Mouse (Mus musculus): Measurements from ENCODE around the gene Dlgap1. TPM values are rescaled to one million over a fixed set of nuclear protein-coding genes. Genes with fewer than 3 reads are reported as not detected.

Gene Dlgap1
- polyA plus RNA-seq, 1 experiment from 2014 or later, result 2.9 TPM

DNA sequence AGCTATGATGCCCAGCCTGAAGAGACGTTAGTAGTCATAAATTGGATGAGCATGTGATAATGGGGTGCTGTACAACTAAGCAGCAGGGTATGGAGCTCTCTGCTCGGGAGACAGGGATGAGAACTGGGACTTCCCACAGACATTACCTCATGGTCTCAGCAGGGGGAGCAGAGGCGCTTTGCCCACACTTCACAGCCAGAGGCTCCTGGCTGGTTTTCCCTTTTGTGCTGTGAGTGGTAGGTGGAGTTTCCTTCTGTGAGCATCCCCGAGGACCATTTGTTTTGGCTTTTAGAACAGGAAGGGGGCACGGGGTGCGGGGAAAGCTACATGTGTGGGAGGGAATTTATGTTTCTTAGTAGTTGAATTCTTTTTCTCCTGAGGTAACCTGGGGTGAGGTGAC is 768.6 kb downstream of the Dlgap1 start:
- Histone ChIP-seq H3K27ac (ENCODE audit: low read depth) (peak overlapping the region; percentile 60), H3K4me3 (ENCODE audit: low read depth, low read length) (peak overlapping the region; percentile 15; the same call in 1 of the 2 replicates), H3K27me3 (replicated peaks; ENCODE audit: control insufficient read depth, insufficient read depth, low read length) (no peaks in the 10 kb centered on the region), H3K4me2 (ENCODE audit: low read length) (peak overlapping the region; percentile 67), H3K9me3 (ENCODE audit: control insufficient read depth, low read length) (no peaks in the 10 kb centered on the region), H3K9ac (ENCODE audit: low read length) (no peak overlapping the region; the same call in 1 of the 2 replicates), H3K4me1 (replicated peaks; ENCODE audit: control insufficient read depth, insufficient read depth, low read length) (peaks cover 15% of the 10 kb centered on the region), H3K36me3 (ENCODE audit: control insufficient read depth, insufficient read depth, low read length) (no peaks in the 10 kb centered on the region)
- DNase-seq (ENCODE audit: low spot score) (peak; percentile 75), ATAC-seq (replicated peaks; ENCODE audit: low FRiP score, low TSS enrichment, low read depth) (peak; percentile 51; the same call in 1 of the 2 replicates)
- WGBS, result 2% methylated on average over 6 of the region's 6 CpGs

DNA sequence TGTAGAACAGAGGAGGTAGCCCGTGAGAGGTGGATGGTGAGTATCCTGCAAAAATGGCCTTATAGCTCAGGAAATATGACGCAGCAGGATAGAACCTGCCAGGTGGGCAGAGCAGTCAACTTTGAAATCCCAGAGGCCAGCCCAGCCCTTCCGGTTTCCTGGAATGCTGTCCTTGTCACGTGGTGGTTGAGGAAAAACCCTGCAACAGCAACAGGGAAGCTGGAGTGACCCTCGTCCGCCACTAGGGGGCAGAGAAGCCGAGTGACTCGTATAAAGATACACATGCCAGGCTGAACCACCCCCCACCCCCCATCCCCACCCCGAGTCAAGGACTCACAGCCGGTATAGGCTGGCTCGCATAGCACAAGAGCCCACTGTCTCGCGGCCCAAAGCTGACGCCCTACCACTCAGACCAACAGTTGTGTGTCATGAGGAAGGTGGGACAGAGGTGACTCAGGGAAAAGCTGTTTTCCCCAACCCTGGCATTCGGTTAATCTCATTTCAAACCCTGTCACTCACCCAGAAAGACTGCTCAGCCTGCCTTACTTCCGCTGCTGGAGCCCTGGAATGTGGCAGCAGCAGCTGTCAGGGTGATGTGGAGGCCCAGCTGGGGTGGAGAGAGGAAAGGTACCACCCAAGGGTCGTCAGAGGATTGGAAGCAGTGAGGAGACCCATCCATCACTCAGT is 769.4 kb downstream of the Dlgap1 start:
- ATAC-seq (replicated peaks; ENCODE audit: low FRiP score, low TSS enrichment, low read depth) (peak; percentile 90), DNase-seq (ENCODE audit: low spot score) (peak; percentile 94)
- Histone ChIP-seq H3K4me3 (ENCODE audit: low read depth, low read length) (peak overlapping the region; percentile 15; the same call in 1 of the 2 replicates), H3K4me1 (replicated peaks; ENCODE audit: control insufficient read depth, insufficient read depth, low read length) (peaks cover 15% of the 10 kb centered on the region), H3K27ac (ENCODE audit: low read depth) (peak overlapping the region; percentile 60), H3K9me3 (ENCODE audit: control insufficient read depth, low read length) (no peaks in the 10 kb centered on the region), H3K27me3 (replicated peaks; ENCODE audit: control insufficient read depth, insufficient read depth, low read length) (no peaks in the 10 kb centered on the region), H3K4me2 (ENCODE audit: low read length) (peak overlapping the region; percentile 67), H3K36me3 (ENCODE audit: control insufficient read depth, insufficient read depth, low read length) (no peaks in the 10 kb centered on the region), H3K9ac (ENCODE audit: low read length) (peak overlapping the region; percentile 22; the same call in 1 of the 2 replicates)
- WGBS, result 3% methylated on average over 17 of the region's 17 CpGs

DNA sequence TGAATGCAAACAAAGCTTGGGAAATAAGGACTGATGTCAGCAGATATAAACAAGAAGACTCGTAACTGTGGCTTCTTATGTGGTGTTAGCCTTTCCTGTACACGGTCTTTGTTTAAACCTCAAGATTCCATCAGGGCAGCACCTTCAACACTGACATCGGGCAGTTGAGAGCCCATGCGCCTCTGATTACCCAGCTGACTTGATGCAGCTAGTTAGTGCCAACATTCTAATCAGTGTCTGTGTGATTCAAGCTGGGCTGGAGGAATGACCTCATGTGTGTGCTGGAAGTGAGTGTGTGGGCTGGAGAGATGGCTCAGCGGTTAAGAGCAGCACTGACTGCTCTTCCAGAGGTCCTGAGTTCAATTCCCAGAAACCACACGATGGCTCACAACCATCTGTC is 770.5 kb downstream of the Dlgap1 start:
- H3K27me3 ChIP-seq (replicated peaks; ENCODE audit: control insufficient read depth, insufficient read depth, low read length), result no peaks in the 10 kb centered on the region
- no peak overlapping the region for H3K4me3 ChIP-seq (ENCODE audit: low read depth, low read length)
- no peaks in the 10 kb centered on the region for H3K9me3 ChIP-seq (ENCODE audit: control insufficient read depth, low read length)
- H3K4me2 ChIP-seq (ENCODE audit: low read length), result no peak overlapping the region
- H3K4me1 ChIP-seq (replicated peaks; ENCODE audit: control insufficient read depth, insufficient read depth, low read length), result peaks cover 15% of the 10 kb centered on the region
- DNase-seq (ENCODE audit: low spot score) (peak; percentile 43), ATAC-seq (replicated peaks; ENCODE audit: low FRiP score, low TSS enrichment, low read depth) (no peak)
- no peak overlapping the region for H3K9ac ChIP-seq (ENCODE audit: low read length)
- 68% methylated on average over 6 of the region's 6 CpGs for WGBS
- no peak overlapping the region for H3K27ac ChIP-seq (ENCODE audit: low read depth)
- H3K36me3 ChIP-seq (ENCODE audit: control insufficient read depth, insufficient read depth, low read length), result no peaks in the 10 kb centered on the region

DNA sequence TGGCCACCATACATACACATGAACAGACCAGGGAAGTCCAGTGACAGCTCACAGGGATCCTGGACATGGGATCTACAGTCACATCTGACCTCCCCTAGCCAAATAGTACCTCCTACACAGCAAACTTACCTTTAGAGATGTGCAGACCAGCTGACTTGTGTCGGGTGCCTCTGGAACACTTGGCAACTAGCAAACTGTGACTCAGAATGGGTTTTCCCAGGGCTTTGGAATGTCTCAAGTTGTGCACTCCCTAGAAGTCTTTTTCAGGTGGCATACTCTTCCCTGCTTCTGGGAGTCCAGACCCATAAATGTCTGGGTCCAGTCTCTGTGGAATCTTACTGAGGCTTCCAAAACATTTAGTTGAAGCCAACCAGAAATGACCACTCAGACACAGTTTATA is 772.8 kb downstream of the Dlgap1 start:
- 81% methylated on average over 1 of the region's 1 CpGs for WGBS

DNA sequence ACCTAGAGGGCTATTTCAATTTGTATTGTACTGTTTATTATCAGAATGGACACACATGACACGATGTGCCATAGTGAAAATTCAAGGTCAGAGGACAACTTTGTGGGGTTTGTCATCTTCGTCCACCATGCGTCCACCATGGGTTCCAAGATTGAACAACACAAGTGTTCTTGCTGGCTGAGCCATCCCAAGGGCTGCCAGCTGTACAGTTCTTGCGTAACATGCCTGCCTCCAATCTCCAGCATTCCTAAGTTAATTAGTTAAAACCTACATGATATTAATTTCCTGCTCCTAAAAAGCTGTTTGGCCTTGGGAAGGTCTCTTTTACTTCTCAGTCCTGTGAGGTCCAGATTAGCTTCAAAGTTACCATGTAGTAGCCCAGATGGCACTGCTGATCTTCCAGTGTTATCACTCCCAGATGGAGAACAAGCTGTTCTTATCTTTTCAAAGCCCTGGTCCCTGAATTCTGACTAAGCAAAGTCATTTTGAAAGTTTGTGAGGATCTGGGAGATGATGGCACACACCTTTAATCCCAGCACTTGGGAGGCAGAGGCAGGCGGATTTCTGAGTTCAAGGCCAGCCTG is 775.8 kb downstream of the Dlgap1 start:
- no peak overlapping the region for H3K9ac ChIP-seq (ENCODE audit: low read length)
- H3K4me3 ChIP-seq (ENCODE audit: low read depth, low read length), result no peak overlapping the region
- no peaks in the 10 kb centered on the region for H3K9me3 ChIP-seq (ENCODE audit: control insufficient read depth, low read length)
- DNase-seq (ENCODE audit: low spot score) (no peak), ATAC-seq (replicated peaks; ENCODE audit: low FRiP score, low TSS enrichment, low read depth) (no peak)
- H3K27me3 ChIP-seq (replicated peaks; ENCODE audit: control insufficient read depth, insufficient read depth, low read length), result no peaks in the 10 kb centered on the region
- no peak overlapping the region for H3K27ac ChIP-seq (ENCODE audit: low read depth)
- 87% methylated on average over 5 of the region's 5 CpGs for WGBS
- no peak overlapping the region for H3K4me2 ChIP-seq (ENCODE audit: low read length)
- peaks cover 21% of the 10 kb centered on the region for H3K4me1 ChIP-seq (replicated peaks; ENCODE audit: control insufficient read depth, insufficient read depth, low read length)
- no peaks in the 10 kb centered on the region for H3K36me3 ChIP-seq (ENCODE audit: control insufficient read depth, insufficient read depth, low read length)

More for the DNA sequence above, 772.8 kb downstream of the Dlgap1 start:
- ATAC-seq (replicated peaks; ENCODE audit: low FRiP score, low TSS enrichment, low read depth) (no peak), DNase-seq (ENCODE audit: low spot score) (no peak)
- H3K4me1 ChIP-seq (replicated peaks; ENCODE audit: control insufficient read depth, insufficient read depth, low read length), result peaks cover 19% of the 10 kb centered on the region
- no peaks in the 10 kb centered on the region for H3K9me3 ChIP-seq (ENCODE audit: control insufficient read depth, low read length)
- no peak overlapping the region for H3K27ac ChIP-seq (ENCODE audit: low read depth)
- H3K36me3 ChIP-seq (ENCODE audit: control insufficient read depth, insufficient read depth, low read length), result no peaks in the 10 kb centered on the region
- H3K27me3 ChIP-seq (replicated peaks; ENCODE audit: control insufficient read depth, insufficient read depth, low read length), result no peaks in the 10 kb centered on the region
- no peak overlapping the region for H3K4me3 ChIP-seq (ENCODE audit: low read depth, low read length)
- H3K4me2 ChIP-seq (ENCODE audit: low read length), result no peak overlapping the region
- H3K9ac ChIP-seq (ENCODE audit: low read length), result no peak overlapping the region

DNA sequence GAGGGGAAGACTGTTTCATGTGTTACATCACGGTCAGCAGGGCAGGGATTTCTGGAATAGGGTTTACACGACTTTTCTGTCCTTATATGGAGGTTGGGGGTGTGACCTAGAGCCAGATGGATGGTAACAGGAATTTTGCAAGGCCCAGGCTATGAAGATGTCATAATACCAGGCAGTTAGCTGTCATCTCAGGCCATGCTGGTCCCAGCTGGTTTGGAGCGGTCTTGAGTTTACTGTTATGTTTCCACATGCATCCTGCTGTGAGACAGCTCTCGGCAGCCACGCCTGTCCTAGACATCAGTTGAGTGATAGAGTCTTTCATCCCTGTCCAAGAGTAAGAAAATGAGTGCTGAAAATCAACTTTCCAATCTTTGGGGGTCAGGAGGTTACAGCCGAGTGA is 776.5 kb downstream of the Dlgap1 start:
- Histone ChIP-seq H3K4me2 (ENCODE audit: low read length) (no peak overlapping the region), H3K9ac (ENCODE audit: low read length) (no peak overlapping the region), H3K4me1 (replicated peaks; ENCODE audit: control insufficient read depth, insufficient read depth, low read length) (peaks cover 22% of the 10 kb centered on the region), H3K27me3 (replicated peaks; ENCODE audit: control insufficient read depth, insufficient read depth, low read length) (no peaks in the 10 kb centered on the region), H3K4me3 (ENCODE audit: low read depth, low read length) (no peak overlapping the region), H3K27ac (ENCODE audit: low read depth) (no peak overlapping the region), H3K9me3 (ENCODE audit: control insufficient read depth, low read length) (no peaks in the 10 kb centered on the region), H3K36me3 (ENCODE audit: control insufficient read depth, insufficient read depth, low read length) (no peaks in the 10 kb centered on the region)
- DNase-seq (ENCODE audit: low spot score) (no peak), ATAC-seq (replicated peaks; ENCODE audit: low FRiP score, low TSS enrichment, low read depth) (no peak)
- WGBS, result 61% methylated on average over 6 of the region's 6 CpGs

DNA sequence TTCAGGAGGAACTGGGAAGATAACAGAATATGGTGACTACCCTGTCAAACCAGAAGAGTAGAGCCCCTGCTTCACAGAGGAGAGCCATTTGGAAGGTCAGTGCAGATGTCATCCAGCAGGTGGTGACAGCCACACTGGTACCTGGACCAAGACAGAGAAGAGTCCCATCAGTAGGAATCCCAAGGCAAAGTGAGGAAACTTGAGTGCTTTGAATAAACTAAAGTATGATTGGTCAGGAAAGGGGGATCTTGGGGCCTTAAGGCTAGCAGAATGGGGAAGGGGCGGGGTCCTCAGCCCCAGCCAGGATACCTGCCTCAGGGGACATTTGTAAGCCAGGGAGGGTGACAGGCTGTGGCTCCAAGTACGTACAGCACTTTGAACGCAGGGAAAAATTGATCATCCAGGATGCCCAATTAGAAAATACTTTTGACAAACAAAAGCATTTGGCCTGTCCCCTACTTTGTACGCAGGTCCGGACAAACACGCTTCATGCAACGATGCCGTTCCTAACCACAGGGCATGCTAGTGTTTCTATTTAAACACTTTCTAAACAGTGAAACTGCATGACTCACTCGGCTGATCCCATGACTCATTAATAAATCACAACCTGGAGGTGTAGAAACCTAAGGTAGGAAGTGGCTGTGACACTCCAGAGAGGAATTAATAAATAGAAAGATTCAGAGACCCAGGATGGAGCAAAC is 777.7 kb downstream of the Dlgap1 start:
- peak; percentile 61 for DNase-seq (ENCODE audit: low spot score)
- no peak overlapping the region for H3K4me3 ChIP-seq (ENCODE audit: low read depth, low read length)
- no peaks in the 10 kb centered on the region for H3K36me3 ChIP-seq (ENCODE audit: control insufficient read depth, insufficient read depth, low read length)
- H3K27ac ChIP-seq (ENCODE audit: low read depth), result peak overlapping the region; percentile 95; the same call in 1 of the 2 replicates
- H3K9ac ChIP-seq (ENCODE audit: low read length), result no peak overlapping the region
- 38% methylated on average over 9 of the region's 9 CpGs for WGBS
- ATAC-seq (replicated peaks; ENCODE audit: low FRiP score, low TSS enrichment, low read depth), result peak; percentile 22; the same call in 1 of the 2 replicates
- H3K4me1 ChIP-seq (replicated peaks; ENCODE audit: control insufficient read depth, insufficient read depth, low read length), result peaks cover 33% of the 10 kb centered on the region
- H3K9me3 ChIP-seq (ENCODE audit: control insufficient read depth, low read length), result no peaks in the 10 kb centered on the region
- peak overlapping the region; percentile 72; the same call in 1 of the 2 replicates for H3K4me2 ChIP-seq (ENCODE audit: low read length)
- H3K27me3 ChIP-seq (replicated peaks; ENCODE audit: control insufficient read depth, insufficient read depth, low read length), result no peaks in the 10 kb centered on the region

DNA sequence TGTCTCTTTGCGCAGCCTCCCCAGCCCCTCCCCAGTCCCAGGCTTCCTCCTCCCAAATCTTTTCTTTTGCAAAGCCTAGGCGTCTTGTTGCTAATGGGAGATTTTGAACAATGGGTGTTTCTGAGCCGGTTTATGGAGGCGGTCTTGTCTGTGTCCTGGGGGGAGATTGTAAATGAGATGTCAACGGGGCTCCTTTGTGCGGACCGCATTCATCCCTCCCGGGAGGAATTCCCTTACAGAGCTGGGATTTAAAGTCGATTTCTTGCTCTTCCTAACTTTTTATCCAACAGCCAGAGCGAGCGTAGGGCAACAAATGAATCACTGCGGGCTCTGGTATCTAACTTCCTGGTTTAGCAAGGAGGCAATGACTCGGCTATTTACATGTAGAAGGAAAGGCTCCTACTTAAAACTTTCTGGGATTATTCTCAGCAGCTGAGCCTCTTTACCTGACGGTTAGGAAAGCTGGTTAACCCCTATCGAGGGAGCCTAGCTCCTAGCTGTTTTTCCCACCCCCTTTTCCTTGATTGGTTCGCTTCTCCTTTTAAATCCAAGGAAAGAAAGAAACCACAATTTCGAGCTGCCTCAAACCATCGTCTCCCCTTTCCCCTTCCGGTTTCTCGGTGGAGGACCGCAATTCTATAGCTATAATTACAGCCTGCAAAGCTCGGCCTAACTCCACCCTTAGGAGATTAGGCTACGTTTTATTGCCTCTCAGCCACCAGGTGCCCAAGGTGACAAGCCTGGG is 779.0 kb downstream of the Dlgap1 start:
- ATAC-seq (replicated peaks; ENCODE audit: low FRiP score, low TSS enrichment, low read depth) (peak; percentile 70), DNase-seq (ENCODE audit: low spot score) (peak; percentile 77)
- Histone ChIP-seq H3K9me3 (ENCODE audit: control insufficient read depth, low read length) (no peaks in the 10 kb centered on the region), H3K4me2 (ENCODE audit: low read length) (peak overlapping the region; percentile 72), H3K36me3 (ENCODE audit: control insufficient read depth, insufficient read depth, low read length) (no peaks in the 10 kb centered on the region), H3K4me3 (ENCODE audit: low read depth, low read length) (peak overlapping the region; percentile 31), H3K4me1 (replicated peaks; ENCODE audit: control insufficient read depth, insufficient read depth, low read length) (peaks cover 34% of the 10 kb centered on the region), H3K27ac (ENCODE audit: low read depth) (peak overlapping the region; percentile 95), H3K9ac (ENCODE audit: low read length) (peak overlapping the region; percentile 38), H3K27me3 (replicated peaks; ENCODE audit: control insufficient read depth, insufficient read depth, low read length) (no peaks in the 10 kb centered on the region)
- under 1% methylated on average over 23 of the region's 23 CpGs for WGBS
